Mouse (Mus musculus): ENCODE data around the gene Mrpl23. TPM values are rescaled to one million over a fixed set of nuclear protein-coding genes. Genes with fewer than 3 reads are reported as not detected.

Gene Mrpl23
- polyA plus RNA-seq, 1 experiment from 2014 or later: 35.6 TPM

- Histone ChIP-seq H3K9me3 (ENCODE audit: control insufficient read depth, low read depth, low read length) (no peaks in the 10 kb centered on the region), H3K4me1 (ENCODE audit: control insufficient read depth, insufficient read depth, low read length) (peaks cover 64% of the 10 kb centered on the region), H3K4me2 (replicated peaks; ENCODE audit: low read depth, low read length) (peak overlapping the region; percentile 18), H3K27ac (ENCODE audit: low read length) (peak overlapping the region; percentile 96), H3K9ac (replicated peaks; ENCODE audit: low read depth, low read length) (peak overlapping the region; percentile 30; the same call in 1 of the 2 replicates), H3K27me3 (ENCODE audit: control insufficient read depth, insufficient read depth, low read length) (no peaks in the 10 kb centered on the region), H3K36me3 (ENCODE audit: control insufficient read depth, insufficient read depth, low read length) (peaks cover 4% of the 10 kb centered on the region; the same call in 1 of the 2 replicates), H3K4me3 (ENCODE audit: low read depth, low read length) (no peak overlapping the region)
- ATAC-seq (ENCODE audit: insufficient number of reproducible peaks, insufficient read depth, low FRiP score, low read depth): no peak
- 8% methylated on average over 4 of the region's 4 CpGs for WGBS
Observed at GRCm38 (mm10) chr7:142538291-142538690, 5.8 kb downstream of the Mrpl23 start.

GRCm38 (mm10) chr7:142538766-142539165 lies 6.3 kb downstream of the Mrpl23 start:
- Histone ChIP-seq H3K4me2 (replicated peaks; ENCODE audit: low read depth, low read length) (peak overlapping the region; percentile 18), H3K27ac (ENCODE audit: low read length) (peak overlapping the region; percentile 96), H3K4me1 (ENCODE audit: control insufficient read depth, insufficient read depth, low read length) (peaks cover 61% of the 10 kb centered on the region), H3K9ac (replicated peaks; ENCODE audit: low read depth, low read length) (peak overlapping the region; percentile 30; the same call in 1 of the 2 replicates), H3K4me3 (ENCODE audit: low read depth, low read length) (no peak overlapping the region), H3K9me3 (ENCODE audit: control insufficient read depth, low read depth, low read length) (no peaks in the 10 kb centered on the region), H3K36me3 (ENCODE audit: control insufficient read depth, insufficient read depth, low read length) (peaks cover 4% of the 10 kb centered on the region; the same call in 1 of the 2 replicates), H3K27me3 (ENCODE audit: control insufficient read depth, insufficient read depth, low read length) (no peaks in the 10 kb centered on the region)
- ATAC-seq (ENCODE audit: insufficient number of reproducible peaks, insufficient read depth, low FRiP score, low read depth): peak; percentile 60; the same call in 1 of the 2 replicates
- WGBS: 9% methylated on average over 6 of the region's 6 CpGs

DNA sequence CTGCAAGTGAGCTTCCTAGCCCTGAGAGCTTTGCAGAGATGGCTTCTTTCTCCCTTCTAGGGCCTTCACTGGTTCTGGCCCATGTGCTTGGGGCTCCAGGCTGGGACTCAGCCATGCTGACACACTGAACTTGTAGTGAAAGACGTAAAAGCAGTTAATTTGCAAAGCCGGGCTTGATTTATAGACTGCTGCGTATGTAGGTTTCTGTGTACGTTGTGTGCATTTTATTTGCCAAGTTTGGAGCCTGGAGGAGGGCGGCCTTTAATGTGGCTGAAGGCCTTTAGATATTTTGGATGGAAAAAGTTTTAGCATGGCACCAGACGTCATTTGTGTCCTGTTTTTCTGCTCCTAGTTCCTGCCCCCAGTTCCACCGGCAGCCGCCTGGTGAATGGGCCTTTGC lies 7.3 kb downstream of the Mrpl23 start:
- H3K4me3 ChIP-seq (ENCODE audit: low read depth, low read length): no peak overlapping the region
- no peak overlapping the region for H3K9ac ChIP-seq (replicated peaks; ENCODE audit: low read depth, low read length)
- no peak for ATAC-seq (ENCODE audit: insufficient number of reproducible peaks, insufficient read depth, low FRiP score, low read depth)
- H3K27me3 ChIP-seq (ENCODE audit: control insufficient read depth, insufficient read depth, low read length): no peaks in the 10 kb centered on the region
- peak overlapping the region; percentile 96; the same call in 1 of the 2 replicates for H3K27ac ChIP-seq (ENCODE audit: low read length)
- H3K36me3 ChIP-seq (ENCODE audit: control insufficient read depth, insufficient read depth, low read length): peaks cover 4% of the 10 kb centered on the region; the same call in 1 of the 2 replicates
- H3K9me3 ChIP-seq (ENCODE audit: control insufficient read depth, low read depth, low read length): no peaks in the 10 kb centered on the region
- WGBS: 49% methylated on average over 8 of the region's 8 CpGs
- no peak overlapping the region for H3K4me2 ChIP-seq (replicated peaks; ENCODE audit: low read depth, low read length)
- H3K4me1 ChIP-seq (ENCODE audit: control insufficient read depth, insufficient read depth, low read length): peaks cover 50% of the 10 kb centered on the region

DNA sequence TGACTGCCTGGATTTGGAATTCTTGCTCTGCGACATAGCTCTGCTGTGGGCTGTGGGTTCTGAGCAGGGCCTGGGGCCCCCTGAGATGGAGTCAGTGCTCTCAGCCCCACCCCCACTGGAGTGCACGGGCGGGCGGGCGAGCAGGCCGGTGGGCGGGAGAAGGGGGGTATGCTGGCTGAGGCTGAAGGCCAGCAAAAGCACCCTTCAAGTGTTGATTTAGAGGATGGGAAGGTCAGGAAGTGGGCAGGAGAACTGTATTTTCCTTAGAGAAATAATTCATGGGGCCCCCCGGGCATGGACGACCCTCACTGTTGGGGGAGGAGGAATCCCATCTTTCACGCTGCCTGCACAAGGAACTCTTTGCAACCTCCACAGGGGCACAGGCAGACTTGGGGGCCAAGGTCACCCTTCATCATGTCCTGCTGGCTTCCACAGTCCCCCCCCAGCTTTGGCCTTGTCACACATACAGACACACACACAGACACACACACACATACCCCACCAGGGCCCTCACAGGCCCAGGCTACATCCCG lies 10.4 kb downstream of the Mrpl23 start:
- Histone ChIP-seq H3K9me3 (ENCODE audit: control insufficient read depth, low read depth, low read length) (no peaks in the 10 kb centered on the region), H3K4me2 (replicated peaks; ENCODE audit: low read depth, low read length) (0 out of 2 replicates have a peak overlapping the region, but pooled peaks have one; percentile 11), H3K4me3 (ENCODE audit: low read depth, low read length) (no peak overlapping the region), H3K4me1 (ENCODE audit: control insufficient read depth, insufficient read depth, low read length) (peaks cover 44% of the 10 kb centered on the region), H3K27me3 (ENCODE audit: control insufficient read depth, insufficient read depth, low read length) (no peaks in the 10 kb centered on the region), H3K27ac (ENCODE audit: low read length) (peak overlapping the region; percentile 79), H3K36me3 (ENCODE audit: control insufficient read depth, insufficient read depth, low read length) (no peaks in the 10 kb centered on the region), H3K9ac (replicated peaks; ENCODE audit: low read depth, low read length) (peak overlapping the region; percentile 10; the same call in 1 of the 2 replicates)
- ATAC-seq (ENCODE audit: insufficient number of reproducible peaks, insufficient read depth, low FRiP score, low read depth): peak; percentile 35; the same call in 1 of the 2 replicates
- 14% methylated on average over 11 of the region's 11 CpGs for WGBS

DNA sequence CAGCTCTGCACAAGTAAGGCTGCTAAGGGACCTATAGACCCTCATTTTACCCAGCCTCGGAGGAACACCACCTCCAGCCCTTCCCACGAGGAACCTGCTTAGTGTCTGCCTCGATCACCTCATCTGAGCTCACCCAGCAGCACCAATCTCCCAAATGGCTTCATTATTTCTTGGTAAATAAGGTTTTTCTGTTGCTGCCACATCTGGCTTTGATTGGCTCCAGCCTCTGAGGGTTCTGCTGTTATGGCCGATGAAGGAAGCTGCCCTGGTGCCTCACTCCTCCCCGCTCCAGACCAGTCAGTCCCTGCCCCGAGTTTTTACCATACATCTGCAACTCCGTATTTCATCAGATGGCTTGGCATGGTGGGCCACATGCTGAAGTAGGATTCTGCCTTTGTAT lies 13.5 kb downstream of the Mrpl23 start:
- H3K9ac ChIP-seq (replicated peaks; ENCODE audit: low read depth, low read length): no peak overlapping the region

DNA sequence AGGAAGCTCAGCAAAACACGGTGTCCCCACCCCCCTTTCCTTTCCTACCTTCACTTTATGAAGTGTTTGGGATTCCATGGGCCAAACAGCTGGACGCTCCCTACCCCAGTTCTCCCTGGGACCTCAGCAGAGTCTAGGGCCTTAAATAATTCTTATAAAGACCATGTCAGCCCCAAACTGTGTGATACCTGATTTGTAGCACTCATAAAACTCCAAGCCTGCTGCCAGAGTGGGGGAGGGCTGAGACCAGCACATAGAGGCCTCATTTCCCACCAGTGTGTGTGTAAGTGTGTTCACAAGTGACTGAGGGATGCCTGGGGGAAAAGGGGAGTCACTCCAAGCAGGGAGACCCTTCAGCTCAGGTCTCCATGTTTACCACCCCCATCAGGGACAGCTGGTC lies 15.4 kb downstream of the Mrpl23 start:
- 28% methylated on average over 2 of the region's 2 CpGs for WGBS
- H3K36me3 ChIP-seq (ENCODE audit: control insufficient read depth, insufficient read depth, low read length): no peaks in the 10 kb centered on the region
- H3K4me3 ChIP-seq (ENCODE audit: low read depth, low read length): no peak overlapping the region
- H3K27me3 ChIP-seq (ENCODE audit: control insufficient read depth, insufficient read depth, low read length): no peaks in the 10 kb centered on the region
- H3K9me3 ChIP-seq (ENCODE audit: control insufficient read depth, low read depth, low read length): no peaks in the 10 kb centered on the region
- H3K4me2 ChIP-seq (replicated peaks; ENCODE audit: low read depth, low read length): no peak overlapping the region
- H3K27ac ChIP-seq (ENCODE audit: low read length): 0 out of 2 replicates have a peak overlapping the region, but pooled peaks have one; percentile 41
- H3K4me1 ChIP-seq (ENCODE audit: control insufficient read depth, insufficient read depth, low read length): peaks cover 29% of the 10 kb centered on the region
- no peak overlapping the region for H3K9ac ChIP-seq (replicated peaks; ENCODE audit: low read depth, low read length)
- ATAC-seq (ENCODE audit: insufficient number of reproducible peaks, insufficient read depth, low FRiP score, low read depth): no peak

More for the DNA sequence above, 13.5 kb downstream of the Mrpl23 start:
- ATAC-seq (ENCODE audit: insufficient number of reproducible peaks, insufficient read depth, low FRiP score, low read depth): no peak
- Histone ChIP-seq H3K4me3 (ENCODE audit: low read depth, low read length) (no peak overlapping the region), H3K36me3 (ENCODE audit: control insufficient read depth, insufficient read depth, low read length) (no peaks in the 10 kb centered on the region), H3K27ac (ENCODE audit: low read length) (no peak overlapping the region; the same call in 1 of the 2 replicates), H3K4me1 (ENCODE audit: control insufficient read depth, insufficient read depth, low read length) (peaks cover 27% of the 10 kb centered on the region), H3K27me3 (ENCODE audit: control insufficient read depth, insufficient read depth, low read length) (no peaks in the 10 kb centered on the region), H3K4me2 (replicated peaks; ENCODE audit: low read depth, low read length) (no peak overlapping the region), H3K9me3 (ENCODE audit: control insufficient read depth, low read depth, low read length) (no peaks in the 10 kb centered on the region)
- WGBS: 67% methylated on average over 7 of the region's 7 CpGs

DNA sequence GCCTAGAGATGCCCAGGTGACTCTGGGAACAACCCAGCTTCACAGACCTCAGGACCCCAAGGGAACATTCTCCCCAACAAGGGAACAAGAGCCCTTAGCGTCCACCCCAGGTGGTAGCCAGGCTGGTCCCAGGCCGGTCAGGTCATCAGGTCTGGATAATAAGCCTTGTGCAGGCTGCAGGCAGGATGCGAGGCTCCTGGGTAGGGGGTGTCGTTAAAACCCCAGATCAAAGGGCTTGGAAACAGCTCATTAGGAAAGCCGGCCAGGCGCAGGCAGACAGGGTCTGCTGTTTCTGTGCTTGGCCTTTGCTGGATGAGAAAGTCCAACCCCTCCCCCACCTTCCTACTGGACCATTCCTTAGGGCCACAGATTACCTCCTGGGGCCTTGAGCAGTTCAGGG lies 16.2 kb downstream of the Mrpl23 start:
- Histone ChIP-seq H3K9me3 (ENCODE audit: control insufficient read depth, low read depth, low read length) (no peaks in the 10 kb centered on the region), H3K4me3 (ENCODE audit: low read depth, low read length) (no peak overlapping the region), H3K4me2 (replicated peaks; ENCODE audit: low read depth, low read length) (no peak overlapping the region), H3K27ac (ENCODE audit: low read length) (no peak overlapping the region), H3K4me1 (ENCODE audit: control insufficient read depth, insufficient read depth, low read length) (peaks cover 30% of the 10 kb centered on the region), H3K27me3 (ENCODE audit: control insufficient read depth, insufficient read depth, low read length) (no peaks in the 10 kb centered on the region), H3K9ac (replicated peaks; ENCODE audit: low read depth, low read length) (no peak overlapping the region), H3K36me3 (ENCODE audit: control insufficient read depth, insufficient read depth, low read length) (no peaks in the 10 kb centered on the region)
- WGBS: 52% methylated on average over 6 of the region's 6 CpGs
- ATAC-seq (ENCODE audit: insufficient number of reproducible peaks, insufficient read depth, low FRiP score, low read depth): no peak

DNA sequence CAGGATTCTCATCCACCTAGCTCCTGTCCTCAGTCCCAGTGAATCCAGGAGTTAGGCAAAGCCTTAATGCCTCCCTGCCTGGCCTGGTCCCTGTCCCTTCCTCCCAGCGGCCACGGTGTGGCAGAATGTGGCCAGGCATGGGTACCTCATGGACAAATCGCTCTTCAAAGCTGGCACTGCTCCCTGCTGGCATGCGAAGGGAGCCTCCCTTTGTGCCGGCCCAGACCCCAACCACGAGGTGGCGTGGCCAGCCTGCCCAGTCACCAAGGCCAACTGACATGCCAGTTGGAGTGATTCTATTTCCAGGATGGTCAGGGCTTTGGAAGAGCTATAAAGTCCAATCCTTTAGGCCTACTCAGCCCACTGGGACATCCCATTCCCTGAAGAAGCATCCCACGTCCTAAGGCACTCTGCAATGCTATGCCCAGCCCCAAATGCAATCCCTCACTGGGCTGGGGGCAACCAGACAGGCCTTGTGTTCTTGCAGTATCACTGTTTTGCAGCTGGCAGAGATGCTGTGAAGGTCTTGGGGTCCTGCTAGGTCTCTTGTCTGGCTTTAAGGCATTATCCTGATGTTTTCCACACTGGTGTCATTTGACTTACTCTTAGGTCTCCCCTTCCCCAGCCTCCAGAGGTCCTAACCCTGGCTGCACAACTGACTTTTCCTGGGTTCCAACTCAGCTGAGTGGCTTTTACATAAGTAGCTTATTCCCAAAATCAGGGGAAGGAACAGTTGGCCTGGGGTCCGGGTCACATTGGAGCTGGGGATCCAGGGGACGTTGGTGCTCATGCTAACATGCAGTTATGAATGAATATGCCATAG lies 17.7 kb downstream of the Mrpl23 start:
- Histone ChIP-seq H3K9ac (replicated peaks; ENCODE audit: low read depth, low read length) (no peak overlapping the region), H3K4me2 (replicated peaks; ENCODE audit: low read depth, low read length) (no peak overlapping the region)
- WGBS: 81% methylated on average over 10 of the region's 10 CpGs

More for the DNA sequence above, 17.7 kb downstream of the Mrpl23 start:
- no peak for ATAC-seq (ENCODE audit: insufficient number of reproducible peaks, insufficient read depth, low FRiP score, low read depth)
- no peak overlapping the region for H3K4me3 ChIP-seq (ENCODE audit: low read depth, low read length)
- H3K27me3 ChIP-seq (ENCODE audit: control insufficient read depth, insufficient read depth, low read length): no peaks in the 10 kb centered on the region
- peaks cover 45% of the 10 kb centered on the region for H3K4me1 ChIP-seq (ENCODE audit: control insufficient read depth, insufficient read depth, low read length)
- H3K36me3 ChIP-seq (ENCODE audit: control insufficient read depth, insufficient read depth, low read length): no peaks in the 10 kb centered on the region
- H3K27ac ChIP-seq (ENCODE audit: low read length): no peak overlapping the region
- no peaks in the 10 kb centered on the region for H3K9me3 ChIP-seq (ENCODE audit: control insufficient read depth, low read depth, low read length)
